Mouse (Mus musculus): Measurements from ENCODE around the gene Smco2. TPM values are rescaled to one million over a fixed set of nuclear protein-coding genes. Genes with fewer than 3 reads are reported as not detected.
"Not testable (repeated sequence)": the region's sequence is repeated elsewhere in the genome, so short reads cannot be mapped to it uniquely, and the experiment has no call there.

Smco2 gene
- total RNA-seq, 2 experiments from 2014 or later: not detected

GRCm38 (mm10) chr6:146857386-146857785 is 7.5 kb downstream of the Smco2 start:
- DNase-seq: no peak

- DNase-seq: no peak
These were observed 13.2 kb downstream of the Smco2 start for GRCm38 (mm10) chr6:146863154-146863553.

- not testable (repeated sequence) for DNase-seq
These were observed 14.5 kb downstream of the Smco2 start for GRCm38 (mm10) chr6:146864370-146864769.

- DNase-seq: no peak
These were observed 15.8 kb downstream of the Smco2 start for GRCm38 (mm10) chr6:146865701-146866100.

- DNase-seq: no peak
These were observed 22.1 kb downstream of the Smco2 start for GRCm38 (mm10) chr6:146871975-146872374.

GRCm38 (mm10) chr6:146874415-146874814 is 24.5 kb downstream of the Smco2 start:
- no peak for DNase-seq

GRCm38 (mm10) chr6:146876820-146877219 is 26.9 kb downstream of the Smco2 start:
- no peak for DNase-seq

- no peak for DNase-seq
These were observed 27.6 kb downstream of the Smco2 start for GRCm38 (mm10) chr6:146877425-146878045.

GRCm38 (mm10) chr6:146878926-146879325 is 29.0 kb downstream of the Smco2 start:
- no peak for DNase-seq

GRCm38 (mm10) chr6:146879856-146880255 is 30.0 kb downstream of the Smco2 start:
- no peak for DNase-seq

GRCm38 (mm10) chr6:146880296-146880695 is 30.4 kb downstream of the Smco2 start:
- no peak for DNase-seq

GRCm38 (mm10) chr6:146881896-146882770 is 32.2 kb downstream of the Smco2 start:
- no peak for DNase-seq

GRCm38 (mm10) chr6:146883426-146883825 is 33.5 kb downstream of the Smco2 start:
- no peak for DNase-seq

- no peak for DNase-seq
These were observed 34.3 kb downstream of the Smco2 start for GRCm38 (mm10) chr6:146884171-146884570.

- DNase-seq: peak; percentile 18
These were observed 34.9 kb downstream of the Smco2 start for GRCm38 (mm10) chr6:146884851-146885250.

- DNase-seq: peak; percentile 98
These were observed 38.2 kb downstream of the Smco2 start, which contains the start of gene Ppfibp1 for GRCm38 (mm10) chr6:146887958-146888659. Ppfibp1 (plus strand) TSS chr6:146888487.

GRCm38 (mm10) chr6:146888660-146889490 is 39.0 kb downstream of the Smco2 start:
- no peak for DNase-seq

- no peak for DNase-seq
These were observed 40.3 kb downstream of the Smco2 start for GRCm38 (mm10) chr6:146890215-146890614.

GRCm38 (mm10) chr6:146890633-146891032 is 40.7 kb downstream of the Smco2 start:
- no peak for DNase-seq

- no peak for DNase-seq
These were observed 44.0 kb downstream of the Smco2 start for GRCm38 (mm10) chr6:146893890-146894289.

- DNase-seq: no peak
These were observed 48.8 kb downstream of the Smco2 start for GRCm38 (mm10) chr6:146898709-146899108.

- DNase-seq: no peak
These were observed 49.7 kb downstream of the Smco2 start for GRCm38 (mm10) chr6:146899647-146900046.
